Mouse (Mus musculus) intestine, postnatal 0 days (tissue): ENCODE data around the gene Msto1. TPM values are rescaled to one million over a fixed set of nuclear protein-coding genes. Genes with fewer than 3 reads are reported as not detected.
A peak's percentile ranks its signal among the peaks of the same experiment; 100 is the strongest.

ENCODE experiments used
- ATAC-seq: fragments of 200-750 bp; cut with Nextera tagmentation; 2 replicates; pipeline ENCODE4 v1.8.0; 2017; ENCODE audit warnings: mild to moderate bottlenecking, moderate TSS enrichment, moderate library complexity
- H3K27ac ChIP-seq: fragments of 300-500 bp; sonication (generic); 2 replicates; pipeline ENCODE4 v1.5.1; 2014; ENCODE audit warnings: mild to moderate bottlenecking, low read depth, low read length, moderate library complexity
- H3K27me3 ChIP-seq: fragments of 300-500 bp; sonication (generic); replicated peaks from 2 replicates; pipeline ENCODE4 v1.6.1; 2014; ENCODE audit warnings: low read length, mixed read lengths; ENCODE audit not compliant: control insufficient read depth, insufficient read depth
- H3K36me3 ChIP-seq: fragments of 300-500 bp; sonication (generic); 2 replicates; pipeline ENCODE4 v1.6.1; 2014; ENCODE audit warnings: mild to moderate bottlenecking, moderate library complexity; ENCODE audit not compliant: control insufficient read depth, insufficient read depth
- H3K4me1 ChIP-seq: fragments of 300-500 bp; sonication (generic); replicated peaks from 2 replicates; pipeline ENCODE4 v1.6.1; 2014; ENCODE audit warnings: antibody characterized with exemption, low read length, mixed read lengths; ENCODE audit not compliant: control insufficient read depth, insufficient read depth
- H3K4me2 ChIP-seq: fragments of 300-500 bp; sonication (generic); replicated peaks from 2 replicates; pipeline ENCODE4 v1.6.1; 2014; ENCODE audit warnings: low read depth, mild to moderate bottlenecking, moderate library complexity
- H3K4me3 ChIP-seq: fragments of 300-500 bp; sonication (generic); 2 replicates; pipeline ENCODE4 v1.5.1; 2014; ENCODE audit warnings: low read depth, low read length
- H3K9ac ChIP-seq: fragments of 300-500 bp; sonication (generic); 2 replicates; pipeline ENCODE4 v1.6.1; 2014; ENCODE audit warnings: mild to moderate bottlenecking, low read depth, low read length
- H3K9me3 ChIP-seq: fragments of 300-500 bp; sonication (generic); 2 replicates; pipeline ENCODE4 v1.6.1; 2016; ENCODE audit warnings: mixed run types; ENCODE audit not compliant: control insufficient read depth
- CTCF ChIP-seq: sonication (generic); IDR thresholded peaks from 2 replicates; pipeline ENCODE4 v1.5.1; 2016; ENCODE audit warnings: low read depth, mild to moderate bottlenecking, control low read depth, antibody characterized with exemption, moderate library complexity
- WGBS: fragments of 180-500 bp; shearing (Covaris S2); extraction: QIAGEN DNeasy Blood & Tissue Kit; methylation state at CpG from one replicate; pipeline ENCODE4 v1.1.7; 2014; 5-methylcytosine and 5-hydroxymethylcytosine counted together
- polyA plus RNA-seq: library from polyadenylated mRNA; unstranded; fragments of >200 nt; fragmentation: Nextera tagmentation; extraction: Ambion mirVana; gene quantifications from 2 replicates; pipeline ENCODE4 v1.2.1, GENCODE M21; 2015

The Msto1 gene
- polyA plus RNA-seq, 1 experiment from 2014 or later, result 22.4 TPM

- Histone ChIP-seq H3K27ac (peak overlapping the region; percentile 58), H3K36me3 (peaks cover 76% of the 10 kb centered on the region)
- WGBS, result 38% methylated on average over 3 of the region's 3 CpGs
Observed at GRCm38 (mm10) chr3:88862129-88862528, 51.7 kb downstream of the Msto1 start.

GRCm38 (mm10) chr3:88855837-88856236, 58.0 kb downstream of the Msto1 start:
- Histone ChIP-seq H3K4me3 (no peak overlapping the region), H3K4me1 (no peaks in the 10 kb centered on the region), H3K27me3 (no peaks in the 10 kb centered on the region), H3K9ac (no peak overlapping the region), H3K36me3 (peaks cover 63% of the 10 kb centered on the region), H3K27ac (no peak overlapping the region), H3K4me2 (no peak overlapping the region), H3K9me3 (no peaks in the 10 kb centered on the region)
- no peak for ATAC-seq
- WGBS, result 72% methylated on average over 6 of the region's 6 CpGs
- TF ChIP-seq CTCF, result no peak

More at GRCm38 (mm10) chr3:88862129-88862528, 51.7 kb downstream of the Msto1 start:
- Histone ChIP-seq H3K9me3 (no peaks in the 10 kb centered on the region), H3K4me3 (no peak overlapping the region), H3K4me1 (no peaks in the 10 kb centered on the region), H3K4me2 (no peak overlapping the region), H3K27me3 (no peaks in the 10 kb centered on the region), H3K9ac (no peak overlapping the region)
- peak; percentile 90 for ATAC-seq
- TF ChIP-seq CTCF, result no peak

Other genes with a start within 250 kb of the Msto1 start
- gene Khdc4, start 228.2 kb downstream of the Msto1 start, polyA plus RNA-seq, result 35.7 and 38.6 TPM in 2 replicates
- 48.8 and 50.2 TPM in 2 replicates for gene Rit1, start 197.2 kb downstream of the Msto1 start, polyA plus RNA-seq
- 8.6 and 10.1 TPM in 2 replicates for gene Syt11, start 138.8 kb downstream of the Msto1 start, polyA plus RNA-seq
- 3.3 and 3.7 TPM in 2 replicates for gene Gon4l, start 78.8 kb downstream of the Msto1 start, polyA plus RNA-seq
- 7.4 and 9.0 TPM in 2 replicates for gene Ash1l, start 36.6 kb upstream of the Msto1 start, polyA plus RNA-seq
- gene Dap3, start 37.2 kb upstream of the Msto1 start, polyA plus RNA-seq, result 91.5 and 95.9 TPM in 2 replicates
- 29.0 and 32.5 TPM in 2 replicates for gene Rusc1, start 179.3 kb upstream of the Msto1 start, polyA plus RNA-seq
- not detected in 2 replicates for gene Gm43738, start 187.1 kb upstream of the Msto1 start, polyA plus RNA-seq
- 138 and 154 TPM in 2 replicates for gene Fdps, start 188.0 kb upstream of the Msto1 start, polyA plus RNA-seq
- 91.8 and 103 TPM in 2 replicates for gene Pklr, start 222.1 kb upstream of the Msto1 start, polyA plus RNA-seq
- gene Hcn3, start 246.2 kb upstream of the Msto1 start, polyA plus RNA-seq, result 1.1 TPM in 2 replicates